Mouse (Mus musculus): ENCODE data around the gene Tnks2.

Tnks2 gene

GRCm38 (mm10) chr19:36896791-36897569 lies 62.9 kb downstream of the Tnks2 start:
- no peak for DNase-seq (ENCODE audit: low spot score in 2 of 2)

GRCm38 (mm10) chr19:36897778-36898177 lies 63.7 kb downstream of the Tnks2 start:
- DNase-seq (ENCODE audit: low spot score in 2 of 2), result peak in 1 of 2 experiments; percentile 29

DNA sequence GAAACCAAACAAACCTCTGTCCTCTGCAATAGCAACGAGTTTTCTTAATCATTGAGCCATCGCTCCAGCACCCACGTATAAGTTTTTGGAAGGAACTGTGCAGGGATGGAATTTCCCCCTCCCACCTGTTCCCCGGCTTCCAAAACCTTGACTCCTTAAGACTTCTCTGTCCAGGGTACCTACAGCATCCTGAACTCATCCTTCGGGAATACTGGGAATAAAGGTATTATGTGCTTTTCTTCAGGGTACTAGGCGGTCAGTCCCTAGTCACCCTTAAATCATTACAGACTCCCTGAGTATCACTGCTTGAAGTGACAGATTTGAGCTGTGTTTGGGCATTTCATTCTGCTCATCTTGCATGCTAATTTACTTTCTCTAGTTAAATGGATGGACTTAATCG lies 69.3 kb downstream of the Tnks2 start:
- DNase-seq (ENCODE audit: low spot score in 2 of 2), result no peak

DNA sequence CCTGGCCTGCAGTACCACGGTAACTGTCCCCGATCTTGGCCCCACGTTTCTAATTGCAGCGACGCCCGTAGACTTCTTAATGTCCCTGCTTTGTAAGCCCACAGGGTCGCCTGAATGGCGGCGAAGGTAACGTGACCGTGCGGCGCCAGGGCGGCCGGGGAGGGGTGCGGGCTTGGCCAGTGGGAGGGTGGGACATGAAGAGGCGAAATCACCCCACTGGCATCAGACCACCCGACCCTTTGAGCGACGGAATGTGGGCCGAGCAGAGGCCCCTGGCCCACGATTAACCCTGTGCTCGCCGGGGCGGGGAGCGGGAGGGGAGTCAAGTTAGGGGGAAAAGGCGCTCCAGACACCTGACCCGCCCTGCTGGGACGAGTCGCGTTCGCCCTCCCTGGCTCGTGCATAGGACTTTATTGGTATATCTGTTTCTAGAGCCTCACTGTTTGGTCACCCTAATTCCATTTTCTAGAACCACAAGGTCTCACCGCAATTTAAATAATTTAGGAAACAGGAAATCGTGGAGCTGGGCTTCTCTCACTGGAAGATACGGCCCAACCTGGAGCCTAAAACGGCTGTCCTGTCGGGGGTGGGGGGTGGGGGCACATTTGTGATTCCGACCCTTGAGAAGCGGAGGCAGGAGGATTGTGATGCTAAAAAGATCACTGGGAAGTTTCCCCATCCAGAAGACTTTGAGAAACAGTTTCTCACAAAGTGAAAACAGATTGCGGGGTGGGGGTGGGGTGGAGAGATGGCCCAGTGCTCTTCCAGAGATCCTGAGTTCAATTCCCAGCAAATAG lies 70.4 kb downstream of the Tnks2 start:
- peak; percentile 47 to 62 for DNase-seq (ENCODE audit: low spot score in 2 of 2)

GRCm38 (mm10) chr19:36909150-36909549 lies 75.1 kb downstream of the Tnks2 start:
- DNase-seq (ENCODE audit: low spot score in 2 of 2), result no peak

- peak; percentile 35 to 72 for DNase-seq (ENCODE audit: low spot score in 2 of 2)
Observed at GRCm38 (mm10) chr19:36909676-36910292, 75.8 kb downstream of the Tnks2 start.

- DNase-seq (ENCODE audit: low spot score in 2 of 2), result peak in 1 of 2 experiments; percentile 26
Observed at GRCm38 (mm10) chr19:36910424-36911045, 76.5 kb downstream of the Tnks2 start.

DNA sequence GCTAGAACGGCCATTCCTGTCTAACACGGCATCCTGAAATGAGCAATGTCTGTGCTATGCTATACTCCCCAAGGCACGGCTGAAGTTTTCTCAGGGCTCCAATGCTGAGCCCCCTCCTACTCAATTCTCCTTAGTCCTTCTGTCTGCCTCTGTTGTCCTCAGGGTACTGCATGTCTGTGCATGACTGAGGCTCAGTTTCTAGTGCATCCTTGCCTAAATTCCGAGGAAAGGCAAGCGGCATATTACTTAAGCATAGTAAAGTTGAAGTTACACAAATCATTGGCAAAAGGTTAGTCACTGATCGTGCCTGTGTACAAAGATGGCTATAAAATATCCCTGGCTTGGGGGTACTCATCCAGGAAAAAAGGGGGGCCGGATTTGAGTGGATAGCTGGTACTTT lies 79.0 kb downstream of the Tnks2 start:
- DNase-seq (ENCODE audit: low spot score in 2 of 2), result no peak

- no peak for DNase-seq (ENCODE audit: low spot score in 2 of 2)
Observed at GRCm38 (mm10) chr19:36916206-36916605, 82.2 kb downstream of the Tnks2 start.

GRCm38 (mm10) chr19:36916876-36917389 lies 82.9 kb downstream of the Tnks2 start:
- no peak for DNase-seq (ENCODE audit: low spot score in 2 of 2)

DNA sequence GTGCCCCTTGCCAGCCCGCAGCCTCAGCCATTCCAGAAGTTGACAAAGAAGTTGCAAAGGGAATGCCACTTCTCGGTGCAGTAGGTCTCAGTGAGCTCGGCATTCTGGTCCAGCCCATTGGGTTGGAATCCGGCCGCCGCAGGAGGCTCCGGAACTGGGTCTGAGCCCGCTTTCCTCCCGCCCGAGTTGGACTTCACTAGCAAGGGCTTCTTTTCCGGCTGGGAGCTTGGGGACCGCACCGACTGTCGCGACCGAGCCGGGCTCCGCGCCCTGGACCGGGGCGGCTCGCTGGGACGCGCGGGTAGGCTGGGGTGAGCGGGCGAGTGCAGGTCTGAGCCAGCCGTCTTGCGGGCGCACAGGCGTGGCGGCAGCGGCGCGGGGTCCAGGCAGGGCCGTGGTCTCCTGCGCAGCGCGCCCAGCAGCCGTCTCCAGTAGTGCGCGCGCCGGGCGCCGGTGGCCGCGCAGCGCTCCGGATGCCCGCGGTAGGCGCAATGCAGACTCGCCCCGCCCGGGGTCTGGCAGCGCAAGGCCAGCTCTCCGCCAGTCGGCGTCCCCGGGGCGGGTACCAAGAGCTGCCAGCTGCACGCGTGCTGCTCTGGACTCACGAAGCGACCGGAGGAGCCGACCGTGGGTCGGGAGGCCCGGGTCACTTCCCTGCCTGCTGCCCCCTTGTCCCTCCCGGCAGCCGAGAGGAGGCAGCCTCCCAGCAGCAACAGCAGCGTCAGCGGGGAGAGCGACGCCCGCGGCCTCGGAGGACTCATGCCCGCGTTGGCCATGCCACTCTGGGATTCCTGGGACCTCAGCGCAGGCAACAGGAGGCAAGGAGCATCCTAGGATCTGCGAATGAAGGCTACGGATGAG lies 84.6 kb downstream of the Tnks2 start:
- DNase-seq (ENCODE audit: low spot score in 2 of 2), result peak; percentile 60 to 75

GRCm38 (mm10) chr19:36919466-36919865 lies 85.4 kb downstream of the Tnks2 start, which contains the start of gene Fgfbp3:
TSS of gene Fgfbp3 (minus strand) at chr19:36919615.
- no peak for DNase-seq (ENCODE audit: low spot score in 2 of 2)

DNA sequence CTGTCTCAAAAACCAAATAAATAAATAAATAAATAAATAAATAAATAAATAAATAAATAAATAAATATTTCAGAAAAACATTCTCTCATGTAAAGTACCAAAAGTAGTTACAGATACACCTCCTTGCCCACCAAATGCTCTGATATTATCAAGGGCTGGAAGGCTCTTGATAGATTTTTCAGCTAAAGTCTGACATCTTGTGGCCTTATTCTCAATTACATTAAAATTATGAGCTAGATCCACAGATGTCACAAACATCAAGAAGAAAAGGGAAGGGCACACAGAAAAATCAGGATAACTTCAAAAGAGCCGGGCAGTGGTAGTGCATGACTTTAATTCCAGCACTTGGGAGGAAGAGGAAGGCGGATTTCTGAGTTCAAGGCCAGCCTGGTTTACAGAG lies 88.0 kb downstream of the Tnks2 start:
- no peak for DNase-seq (ENCODE audit: low spot score in 2 of 2)

DNA sequence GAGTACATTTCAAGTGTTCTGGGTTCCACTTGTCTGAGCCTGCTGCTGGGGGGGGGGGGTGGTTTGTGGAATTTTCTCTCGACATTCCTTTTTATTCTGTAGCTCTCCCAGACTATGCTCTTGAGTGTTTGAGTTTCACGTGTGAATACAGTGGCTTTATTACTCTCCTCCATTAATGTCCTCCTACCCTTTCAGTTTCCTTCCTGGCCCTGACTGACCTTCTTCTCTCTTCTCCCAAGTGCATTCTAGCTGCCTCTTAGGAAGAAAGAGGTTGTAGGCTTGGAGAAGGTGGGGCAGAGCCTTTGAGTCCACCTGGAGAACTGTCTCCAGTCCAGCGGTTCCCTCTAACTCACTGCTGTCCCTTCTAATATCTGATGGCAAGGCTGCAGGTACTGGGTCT lies 88.9 kb downstream of the Tnks2 start:
- DNase-seq (ENCODE audit: low spot score in 2 of 2), result no peak

GRCm38 (mm10) chr19:36925671-36926552 lies 91.9 kb downstream of the Tnks2 start, which contains the start of gene Btaf1:
TSS of gene Btaf1 (plus strand) at chr19:36926079.
- peak; percentile 64 to 79 for DNase-seq (ENCODE audit: low spot score in 2 of 2)

DNA sequence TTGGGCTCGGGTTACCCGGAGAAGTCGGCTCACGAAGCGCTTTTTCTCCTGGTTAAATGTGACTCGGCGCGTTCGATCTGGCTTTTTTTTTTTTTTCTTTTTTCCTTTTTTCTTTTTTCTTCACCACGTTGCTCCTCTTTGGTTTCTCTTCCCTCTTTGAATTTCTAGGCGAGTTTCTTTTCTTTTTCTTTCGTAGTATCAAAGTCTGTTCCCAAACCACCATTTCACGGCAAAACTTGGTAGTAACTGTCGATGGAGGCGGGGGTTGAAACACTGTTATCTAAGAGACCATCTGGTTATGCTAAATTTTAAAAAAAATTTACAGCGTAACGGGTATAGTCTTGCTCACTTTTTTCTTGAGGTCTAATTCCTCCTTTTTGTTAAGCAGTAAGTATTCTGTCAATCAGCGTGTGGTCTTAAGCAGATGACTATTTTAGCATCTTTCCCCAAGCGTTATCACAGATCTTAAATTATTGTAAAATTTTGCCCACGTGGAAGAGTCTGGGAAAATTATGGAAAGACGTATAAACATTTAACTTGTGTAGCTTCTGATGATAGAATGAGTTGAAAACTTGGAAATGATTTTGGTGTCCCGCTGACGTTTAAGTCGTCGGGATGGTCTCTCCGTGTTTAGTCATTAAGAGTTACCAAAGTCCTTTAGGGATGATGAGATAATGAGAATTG lies 92.7 kb downstream of the Tnks2 start:
- DNase-seq (ENCODE audit: low spot score in 2 of 2), result no peak

GRCm38 (mm10) chr19:36927800-36928361 lies 93.8 kb downstream of the Tnks2 start:
- DNase-seq (ENCODE audit: low spot score in 2 of 2), result no peak

DNA sequence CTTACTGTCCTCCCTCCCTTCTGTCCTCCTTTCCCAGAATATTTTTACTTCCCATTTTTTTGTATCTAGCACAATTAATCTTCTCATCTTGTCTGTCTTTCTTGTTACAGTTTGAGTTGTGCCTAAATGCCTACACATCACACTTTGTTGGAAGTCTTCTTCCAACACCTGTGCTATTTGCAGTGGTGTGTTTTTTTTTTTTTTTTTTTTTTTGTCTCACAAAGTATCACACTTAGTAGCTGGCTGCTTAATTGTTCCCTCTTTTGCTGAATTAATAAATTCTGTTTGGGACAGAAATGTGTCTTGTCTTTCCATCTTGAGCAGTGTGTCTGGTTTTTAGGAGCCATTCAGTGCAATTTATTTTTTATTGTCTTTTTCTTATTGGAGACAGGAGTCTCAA lies 95.8 kb downstream of the Tnks2 start:
- DNase-seq (ENCODE audit: low spot score in 2 of 2), result no peak

DNA sequence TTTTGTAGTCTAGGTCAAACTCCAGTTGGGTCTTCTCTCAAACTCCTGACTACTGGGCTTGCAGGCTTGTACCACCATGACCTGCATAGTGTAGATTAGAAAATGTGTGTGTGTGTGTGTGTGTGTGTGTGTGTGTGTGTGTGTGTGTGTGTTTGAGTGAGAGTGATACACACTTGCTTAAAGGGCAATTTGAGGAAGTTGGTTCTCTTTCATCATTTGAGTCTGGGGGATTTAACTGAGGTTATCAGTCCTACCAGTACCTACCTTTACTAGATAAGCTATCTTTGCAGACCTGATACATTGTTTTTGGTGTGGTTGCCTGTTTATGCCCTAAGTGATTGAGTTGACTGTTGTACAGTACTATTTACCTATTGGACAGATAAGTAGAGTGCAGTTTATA lies 98.1 kb downstream of the Tnks2 start:
- no peak for DNase-seq (ENCODE audit: low spot score in 2 of 2)
